Mouse (Mus musculus) lung, postnatal 4 days (tissue): ENCODE measurements around the gene Rad51d.

Experiments
- DNase-seq, 2 experiments: peaks; one replicate each; pipeline ENCODE4 v3.0.0; 2021

Gene Rad51d

DNA sequence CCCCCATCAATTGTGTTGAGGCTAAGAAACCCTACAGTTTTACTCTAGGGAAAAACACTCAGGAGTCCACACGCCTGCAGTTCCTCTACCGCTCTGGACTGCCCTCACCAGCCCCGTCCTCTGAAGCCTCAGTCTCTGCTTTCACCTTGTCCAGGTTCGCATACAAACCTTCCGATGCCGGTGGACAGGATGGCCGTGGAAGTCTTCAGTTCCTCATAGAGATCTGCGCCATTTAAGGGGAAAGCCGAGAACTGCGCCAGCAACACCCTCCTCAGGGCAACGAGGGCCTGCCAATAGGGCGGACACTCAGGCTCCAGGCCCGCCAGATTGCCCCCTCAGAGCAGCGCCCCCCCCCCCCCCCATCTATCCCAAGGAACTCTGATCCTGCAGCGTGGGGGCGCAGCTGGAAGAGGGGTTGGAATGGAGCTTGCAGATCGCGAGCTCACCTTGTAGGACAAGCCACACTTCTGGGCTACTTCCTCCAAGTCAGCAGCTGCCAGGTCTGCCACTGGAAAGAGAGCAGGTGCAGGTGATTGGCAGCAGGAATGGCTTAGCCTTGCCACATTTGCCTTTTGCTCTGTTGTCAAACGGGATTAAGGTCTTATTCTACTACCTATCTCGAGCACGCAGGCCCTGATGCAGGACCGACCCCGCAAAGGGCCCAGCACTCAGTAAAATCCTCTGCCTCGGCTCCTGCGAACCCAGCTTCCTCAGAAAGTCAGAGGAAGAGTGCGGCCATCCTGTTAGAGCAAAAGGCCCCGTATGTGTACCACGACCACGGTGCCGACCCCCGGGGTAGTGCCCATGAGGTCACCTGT is 681 bp downstream of the Rad51d start:
- no peak for DNase-seq

DNA sequence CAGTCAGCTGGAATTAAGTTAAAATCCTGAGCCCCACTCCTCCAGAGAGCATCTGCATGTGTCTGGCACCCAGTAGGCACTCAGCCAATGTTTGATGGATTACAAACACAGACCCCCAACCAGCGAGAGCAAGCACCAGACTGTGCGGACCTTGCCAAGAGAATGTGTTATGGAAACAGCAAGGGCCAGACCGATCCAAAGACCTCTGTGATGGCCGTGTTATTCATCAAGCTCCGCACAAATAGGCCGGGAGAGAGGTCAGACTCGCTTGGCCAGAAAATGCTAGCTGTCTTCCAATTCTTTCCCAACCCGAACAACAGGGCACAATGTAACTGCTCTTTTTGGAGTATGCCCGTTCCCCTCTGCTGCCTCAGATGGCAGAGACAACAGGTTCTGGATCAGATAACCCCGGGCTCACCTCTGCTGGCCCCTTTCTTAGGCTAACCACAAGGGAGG is 1.9 kb downstream of the Rad51d start:
- DNase-seq = peak; percentile 18 to 56

DNA sequence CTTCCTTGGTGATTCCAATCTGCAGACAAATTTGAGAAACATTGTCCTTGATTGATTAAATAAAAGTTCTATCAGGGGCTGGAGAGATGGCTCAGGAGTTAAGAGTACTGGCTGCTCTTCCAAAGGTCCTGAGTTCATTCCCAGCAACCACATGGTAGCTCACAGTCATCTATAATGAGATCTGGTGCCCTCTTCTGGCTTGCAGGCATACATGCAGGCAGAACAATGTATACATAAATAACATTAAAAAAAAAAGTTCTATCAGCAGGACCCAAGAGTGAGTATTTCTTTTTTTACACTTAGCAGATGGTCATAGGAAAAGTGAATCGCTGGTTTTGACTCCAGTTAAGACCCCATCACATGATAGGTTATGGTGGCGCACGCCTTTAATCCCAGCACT is 3.9 kb downstream of the Rad51d start:
- no peak for DNase-seq

DNA sequence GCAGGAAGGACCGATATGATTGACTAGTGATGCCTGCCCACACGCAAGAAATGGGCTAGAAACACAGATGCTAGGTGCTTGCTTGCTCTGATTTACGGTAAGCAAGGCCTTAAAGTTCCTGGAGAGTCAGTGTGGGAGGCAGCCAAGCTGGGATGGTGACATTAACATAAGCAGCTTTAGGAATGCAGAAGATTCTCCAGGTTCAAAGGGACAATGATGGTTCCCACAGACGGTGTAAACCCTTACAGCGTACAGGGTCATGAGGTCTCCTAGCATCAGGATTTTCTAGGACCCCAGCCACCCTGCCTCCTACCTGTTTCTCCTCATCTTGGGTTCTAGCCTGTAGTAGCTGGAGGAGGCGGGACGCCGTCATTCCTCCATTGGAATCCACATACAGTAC is 7.2 kb downstream of the Rad51d start:
- no peak for DNase-seq

DNA sequence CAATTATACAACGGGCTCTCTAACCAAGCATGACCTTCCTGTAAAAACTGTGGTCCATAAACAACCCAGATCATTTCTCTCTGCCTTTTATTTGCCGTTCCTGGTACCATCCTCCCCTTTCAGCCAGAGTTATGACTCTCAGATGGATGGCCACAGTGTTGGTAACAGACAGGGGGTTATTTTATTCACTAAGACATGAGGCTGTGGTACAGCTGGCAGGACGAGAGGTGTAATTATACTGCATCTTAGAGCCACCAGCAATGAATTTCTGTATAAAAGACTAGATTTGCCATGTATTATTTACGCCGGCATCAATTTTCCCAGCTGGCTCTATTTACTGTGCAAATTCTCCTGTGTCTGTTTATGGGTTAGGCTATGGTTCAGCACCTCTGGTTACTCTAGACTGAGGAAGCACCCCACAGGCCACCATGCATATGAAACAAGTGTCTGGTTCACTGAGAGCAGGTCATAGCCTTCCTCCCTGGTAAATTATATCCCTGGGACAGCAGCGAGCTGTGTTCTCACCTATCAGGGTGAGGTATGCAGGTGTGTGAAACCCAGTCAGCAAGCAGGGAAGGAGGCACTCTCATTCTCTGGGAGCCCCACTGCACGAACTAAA is 12.6 kb downstream of the Rad51d start:
- no peak for DNase-seq

DNA sequence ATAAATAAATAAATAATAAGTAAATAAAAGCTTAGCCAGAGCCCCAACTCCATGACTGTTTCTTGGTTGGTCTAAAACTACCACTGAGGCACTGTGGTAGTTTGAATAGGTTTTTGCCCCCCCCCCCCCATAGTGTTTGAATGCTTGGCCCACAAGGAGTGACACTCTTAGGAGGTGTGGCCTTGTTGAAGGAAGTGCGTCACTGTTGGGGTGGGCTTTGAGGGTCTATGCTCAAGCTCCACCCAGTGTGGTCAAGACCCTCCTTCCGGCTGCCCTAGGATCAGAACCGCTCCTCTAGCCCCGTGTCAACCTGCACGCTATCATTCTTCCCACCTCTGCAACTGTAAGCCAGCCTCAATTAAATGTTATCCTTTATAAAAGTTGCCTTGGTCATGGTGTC is 14.8 kb downstream of the Rad51d start:
- DNase-seq = no peak

DNA sequence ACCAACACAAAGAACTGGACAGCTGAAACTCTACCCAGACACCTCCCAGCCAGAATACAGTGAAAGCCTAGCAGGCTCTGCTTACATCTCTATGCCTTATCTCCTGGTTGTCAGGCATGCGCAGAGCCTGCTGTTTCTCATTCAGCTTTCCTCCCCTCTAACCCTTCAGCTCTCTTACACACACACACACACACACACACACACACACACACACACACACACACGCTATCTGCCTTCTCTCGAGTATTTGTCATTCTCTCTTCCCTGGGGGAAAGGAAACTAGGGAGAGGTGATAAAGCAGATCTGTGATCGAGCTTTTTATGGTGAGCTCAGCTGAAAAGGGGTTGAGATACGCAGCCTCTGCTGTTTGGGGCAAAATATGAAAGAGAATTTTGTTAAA is 15.5 kb downstream of the Rad51d start:
- DNase-seq = no peak

DNA sequence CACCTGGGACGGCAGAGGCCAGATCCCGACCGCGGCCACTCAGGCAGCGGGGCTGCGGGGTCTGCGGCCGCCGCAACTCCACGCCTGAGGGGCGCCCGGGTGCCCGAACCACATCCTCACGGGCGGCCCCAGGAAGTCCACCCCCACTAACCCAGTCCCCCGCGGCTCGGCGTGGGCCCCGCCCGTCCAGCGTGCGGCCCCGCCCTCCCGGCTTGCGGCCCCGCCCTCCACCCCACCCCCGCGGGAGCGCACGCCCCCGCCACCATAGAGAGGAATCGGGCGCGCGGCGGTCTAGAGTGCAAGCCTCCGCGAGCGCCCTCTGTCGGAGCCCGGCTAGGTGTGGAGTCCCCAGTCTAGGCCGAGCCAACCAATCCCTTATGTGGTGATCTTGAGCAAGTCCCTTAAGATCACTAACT is 19.4 kb downstream of the Rad51d start, which contains the start of gene Rffl:
Rffl (minus strand) TSS at position 180 of the 416 bp plus-strand sequence.
- DNase-seq = peak; percentile 94 to 95

DNA sequence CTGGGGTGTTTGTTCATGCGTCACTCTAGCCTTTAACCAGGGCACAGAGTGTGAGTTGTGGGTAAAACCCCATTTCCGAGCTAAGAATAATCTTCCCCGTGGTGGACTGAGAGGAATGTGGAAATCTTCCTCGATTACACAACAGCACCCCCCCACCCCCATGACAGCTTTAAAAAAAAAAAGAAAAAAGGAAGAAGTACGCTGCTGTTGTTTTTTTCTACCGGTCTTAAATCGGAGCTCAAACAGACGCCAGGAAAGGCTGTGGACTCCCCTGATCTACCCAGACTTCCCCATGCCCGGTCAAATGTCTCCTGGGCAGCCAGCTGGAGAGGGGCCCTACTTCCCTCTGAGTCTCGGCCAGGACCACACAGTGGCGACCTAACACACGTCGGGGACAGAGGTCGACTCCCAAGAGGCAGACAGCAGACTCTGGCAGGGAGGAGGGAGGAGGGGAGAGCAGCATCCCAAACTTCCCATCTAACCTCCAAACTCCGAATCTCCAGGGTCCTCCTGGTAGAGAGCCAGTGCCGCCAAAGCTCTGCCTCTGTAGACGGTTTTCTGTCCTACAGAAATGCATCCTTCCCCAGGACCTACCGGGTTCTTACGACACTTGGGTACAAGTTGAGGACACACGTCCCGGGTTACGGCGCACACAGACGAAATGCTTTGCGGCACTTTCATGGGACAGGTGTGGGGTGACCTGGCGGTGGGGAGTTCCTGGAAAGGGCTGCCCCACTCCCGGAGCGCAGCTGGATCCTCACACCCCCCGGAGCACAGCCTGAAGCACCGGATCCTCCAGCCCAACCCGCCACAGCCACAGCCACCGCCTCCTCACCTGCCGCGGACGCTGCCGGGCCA is 20.0 kb downstream of the Rad51d start:
- DNase-seq = peak; percentile 70 to 81

DNA sequence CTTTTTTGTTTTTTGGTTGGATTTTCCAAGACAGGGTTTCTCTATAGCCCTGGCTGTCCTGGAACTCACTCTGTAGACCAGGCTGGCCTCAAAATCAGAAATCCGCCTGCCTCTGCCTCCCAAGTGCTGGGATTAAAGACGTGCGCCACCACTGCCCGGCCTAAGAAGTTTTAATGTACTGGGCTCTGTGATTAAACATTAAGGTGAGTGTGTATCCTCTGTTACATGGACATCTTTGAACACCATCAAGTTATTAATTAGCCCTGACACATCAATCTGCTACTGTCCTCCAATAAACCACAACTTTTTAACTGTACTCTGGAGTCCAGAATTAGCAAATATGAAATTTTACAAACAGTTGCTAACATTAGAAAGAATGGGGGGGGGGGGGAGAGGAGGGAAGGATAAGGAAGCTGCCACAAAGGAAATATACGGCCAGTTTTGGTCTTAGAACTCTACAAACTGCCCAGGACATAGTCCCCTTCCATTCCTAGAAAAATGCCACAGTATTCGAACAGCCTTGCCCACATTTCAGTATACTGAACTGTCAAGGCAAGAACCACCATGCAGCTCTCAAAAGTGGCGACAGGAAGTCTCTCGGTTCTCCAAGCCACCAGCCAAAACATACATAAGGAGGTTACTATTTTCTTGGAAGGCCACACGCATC is 20.8 kb downstream of the Rad51d start:
- no peak for DNase-seq

DNA sequence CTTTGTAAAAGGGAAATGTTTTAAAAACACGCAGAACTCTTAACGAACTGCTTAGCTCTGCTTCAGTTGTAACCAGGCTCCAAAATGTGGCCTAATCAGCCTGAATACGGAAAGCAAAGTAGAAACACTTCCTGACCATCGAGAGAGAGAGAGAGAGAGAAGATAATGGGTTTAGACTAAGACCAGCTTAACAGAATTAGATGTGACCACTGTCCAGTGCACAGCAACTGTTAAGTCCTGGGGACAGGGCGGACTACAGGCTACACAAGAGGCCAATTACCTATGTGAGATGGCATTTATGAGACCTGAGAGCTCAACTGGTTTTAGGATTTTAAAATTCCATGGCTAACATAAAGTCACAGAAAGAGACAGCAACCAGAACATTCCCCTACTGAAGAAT is 22.5 kb downstream of the Rad51d start:
- no peak for DNase-seq

DNA sequence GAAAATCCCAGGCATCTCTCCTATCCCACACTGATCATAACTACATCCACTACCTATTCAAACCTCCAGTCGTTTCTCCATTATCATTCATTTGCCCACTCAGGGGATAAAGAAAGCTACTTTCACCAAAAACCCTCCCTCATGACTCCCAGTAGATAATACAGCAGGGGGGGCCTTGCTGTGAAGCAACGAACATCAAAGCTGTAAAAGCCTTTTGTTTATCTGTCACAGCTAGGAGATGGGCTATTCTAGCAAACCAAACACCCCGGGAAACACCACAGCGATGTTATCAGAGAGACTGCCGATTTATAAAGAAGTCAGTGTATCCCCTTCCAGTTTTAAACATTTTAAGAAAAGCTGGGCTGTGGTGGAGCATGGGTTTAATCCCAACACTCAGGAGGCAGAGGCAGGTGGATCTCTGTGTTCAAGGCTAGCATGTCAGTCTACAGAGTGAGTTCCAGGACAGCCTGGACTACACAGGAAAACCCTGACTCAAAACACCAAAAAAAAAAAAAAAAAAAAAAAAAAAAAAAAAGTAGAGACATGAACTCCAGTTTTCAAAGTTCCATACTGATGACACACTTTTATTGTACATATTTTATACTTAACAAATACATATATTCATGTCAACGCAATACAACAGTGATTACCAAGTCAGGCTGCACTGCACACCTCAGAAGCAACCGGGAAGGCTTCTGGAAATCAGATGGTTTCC is 23.4 kb downstream of the Rad51d start:
- no peak for DNase-seq

DNA sequence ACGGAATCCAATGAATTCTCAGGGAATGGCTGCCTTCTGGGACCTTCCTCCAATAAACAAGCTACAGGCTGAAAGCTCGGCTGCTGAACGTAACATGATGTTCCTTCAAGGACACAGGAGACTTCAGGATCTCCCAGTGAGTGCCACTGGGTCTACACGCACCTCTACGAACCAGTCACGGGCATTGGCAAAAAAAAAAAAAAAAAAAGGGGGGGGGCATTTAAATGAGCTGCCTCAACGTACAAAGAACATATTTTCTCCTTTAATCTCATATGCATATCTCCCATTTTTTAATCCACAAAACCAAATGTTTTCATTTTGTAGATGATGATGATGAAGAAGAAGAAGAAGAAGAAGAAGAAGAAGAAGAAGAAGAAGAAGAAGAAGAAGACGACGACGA is 24.5 kb downstream of the Rad51d start:
- no peak for DNase-seq

DNA sequence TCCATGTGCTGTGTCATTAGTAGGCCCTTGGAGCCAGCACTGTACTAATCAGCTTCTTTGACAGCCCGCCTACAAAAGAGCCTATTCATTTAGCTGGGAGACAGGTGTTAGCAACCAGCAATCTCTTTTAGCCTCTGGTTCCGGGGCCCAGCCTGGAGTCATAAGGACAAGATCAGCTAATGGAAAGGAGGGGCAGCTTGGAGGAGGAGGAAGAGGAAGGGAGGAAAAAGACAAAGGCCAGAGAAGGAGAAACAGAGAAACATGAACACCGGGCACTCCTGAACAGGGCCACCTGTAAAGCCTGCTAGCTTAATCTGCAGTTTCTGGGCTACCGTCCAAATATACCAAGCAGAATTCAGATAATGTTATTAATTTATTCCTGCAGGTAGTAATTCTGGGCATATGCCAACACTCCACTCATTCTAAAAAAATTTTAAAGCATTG is 26.9 kb downstream of the Rad51d start:
- no peak for DNase-seq

DNA sequence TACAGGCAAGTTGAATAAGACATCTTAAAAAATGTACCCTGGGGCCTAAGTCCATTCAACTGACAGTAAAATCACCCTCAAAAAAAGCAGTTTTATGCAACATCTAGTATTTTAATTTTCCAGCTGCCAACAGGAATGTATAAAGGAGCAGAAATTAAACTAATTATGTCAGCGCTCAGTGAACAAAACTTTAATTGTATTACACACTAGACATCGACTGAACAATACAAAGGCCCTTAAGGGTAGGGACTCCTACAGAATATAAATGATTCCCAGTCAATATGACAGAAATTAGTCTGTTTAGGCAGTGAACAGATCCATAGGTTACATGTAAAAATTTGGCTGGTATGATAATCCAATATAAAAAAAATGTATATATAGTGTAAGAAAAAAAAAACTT is 27.4 kb downstream of the Rad51d start:
- DNase-seq = no peak

DNA sequence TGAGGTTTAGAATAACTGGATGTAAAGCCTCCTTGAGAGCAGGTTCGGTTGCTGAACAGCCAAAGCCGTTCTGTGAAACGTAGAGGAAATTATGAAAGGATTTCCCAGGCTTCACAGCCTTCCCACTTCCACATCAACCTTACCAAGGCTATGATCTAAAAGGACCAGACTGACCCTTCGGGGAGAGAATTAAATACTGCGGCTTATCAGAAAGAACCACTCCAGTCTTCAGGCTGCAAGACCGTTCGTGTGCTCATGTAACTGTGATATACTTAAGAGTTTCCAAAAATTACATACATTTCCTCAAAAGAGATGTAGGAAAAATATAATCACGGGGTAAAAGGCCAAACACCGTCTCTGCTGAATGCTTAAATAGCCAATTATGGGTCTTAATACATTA is 27.8 kb downstream of the Rad51d start:
- no peak for DNase-seq

DNA sequence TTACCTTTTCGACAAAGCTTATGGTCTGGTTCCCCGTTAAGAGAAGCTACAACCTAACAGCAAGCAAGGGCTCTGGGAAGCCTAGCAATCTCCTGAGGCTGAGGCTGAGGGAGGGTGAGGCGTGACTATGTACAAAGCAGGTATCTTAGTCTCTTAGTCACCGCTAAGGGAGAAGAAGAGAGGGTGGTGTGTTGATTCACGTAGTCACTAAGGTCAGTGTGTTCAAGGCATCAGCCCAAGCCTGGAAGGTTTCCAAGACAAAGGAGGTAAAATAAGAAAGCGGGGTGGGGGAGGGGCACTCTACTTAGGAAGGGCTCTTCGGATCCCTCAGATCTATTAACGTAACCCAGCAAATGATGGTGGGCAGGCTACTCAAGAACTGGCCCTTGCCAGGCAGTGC is 28.9 kb downstream of the Rad51d start:
- DNase-seq = no peak

DNA sequence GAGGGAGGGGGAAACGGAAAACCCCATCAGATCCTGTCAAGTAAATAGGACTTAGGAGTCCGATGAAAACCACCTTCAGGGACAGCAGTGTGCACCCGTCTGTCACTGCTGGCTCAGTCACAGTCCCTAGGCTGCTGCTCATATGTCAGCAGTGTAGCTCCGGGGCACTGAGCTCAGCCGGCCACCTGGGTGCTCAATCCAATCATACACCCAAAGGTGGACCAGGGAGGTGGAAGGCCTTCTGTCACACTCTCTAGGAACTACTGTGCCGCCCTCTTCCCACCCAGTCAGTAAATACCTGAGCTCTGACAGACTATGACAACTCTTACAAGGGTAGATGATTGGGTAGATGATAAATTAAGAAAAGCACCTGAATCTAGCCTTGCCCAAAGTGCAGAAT is 29.7 kb downstream of the Rad51d start:
- no peak for DNase-seq

DNA sequence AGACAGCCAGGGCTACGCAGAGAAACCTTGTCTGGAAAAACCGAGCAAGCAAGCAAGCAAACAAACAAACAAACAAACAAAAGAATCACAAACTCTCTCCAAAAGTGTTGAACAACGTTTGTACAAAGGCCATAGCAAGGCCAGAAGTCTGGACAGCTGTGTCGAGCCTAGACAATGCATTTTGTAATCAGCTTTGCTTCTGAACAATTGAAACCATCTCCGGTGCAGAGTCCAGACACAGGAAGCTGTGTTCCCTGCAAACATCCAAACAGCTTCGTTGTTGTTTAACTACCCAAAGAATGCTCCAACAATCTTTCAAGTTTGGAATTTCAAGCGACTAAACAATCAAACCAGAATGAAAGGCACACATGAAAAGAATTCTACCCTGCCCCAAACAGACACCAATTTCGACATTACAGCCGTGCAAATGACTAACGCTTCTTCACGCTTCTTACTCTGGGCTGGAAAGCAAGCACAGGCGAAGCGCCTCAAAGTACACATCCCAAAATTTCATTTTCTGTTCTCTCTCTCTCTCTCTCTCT is 33.0 kb downstream of the Rad51d start:
- no peak for DNase-seq

DNA sequence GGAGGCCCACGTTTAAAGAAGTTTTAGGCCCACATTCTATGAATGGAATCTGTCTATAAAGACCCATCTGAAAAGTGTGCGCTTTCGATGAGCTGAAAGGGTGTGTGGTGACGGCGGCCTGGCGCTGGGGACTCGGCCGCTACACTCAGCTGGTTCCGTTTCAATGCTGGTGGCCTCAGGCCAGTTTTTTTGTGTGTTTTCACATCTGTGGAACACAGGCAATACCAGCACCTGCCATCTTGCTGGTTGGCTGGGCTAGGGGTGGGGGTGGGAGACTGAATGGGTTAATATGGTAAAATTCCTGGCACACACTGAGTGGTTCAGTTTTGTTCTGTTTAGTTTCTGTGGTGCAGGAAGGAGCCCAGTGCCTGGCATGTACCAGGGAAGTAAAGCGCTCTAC is 34.4 kb downstream of the Rad51d start:
- no peak for DNase-seq

DNA sequence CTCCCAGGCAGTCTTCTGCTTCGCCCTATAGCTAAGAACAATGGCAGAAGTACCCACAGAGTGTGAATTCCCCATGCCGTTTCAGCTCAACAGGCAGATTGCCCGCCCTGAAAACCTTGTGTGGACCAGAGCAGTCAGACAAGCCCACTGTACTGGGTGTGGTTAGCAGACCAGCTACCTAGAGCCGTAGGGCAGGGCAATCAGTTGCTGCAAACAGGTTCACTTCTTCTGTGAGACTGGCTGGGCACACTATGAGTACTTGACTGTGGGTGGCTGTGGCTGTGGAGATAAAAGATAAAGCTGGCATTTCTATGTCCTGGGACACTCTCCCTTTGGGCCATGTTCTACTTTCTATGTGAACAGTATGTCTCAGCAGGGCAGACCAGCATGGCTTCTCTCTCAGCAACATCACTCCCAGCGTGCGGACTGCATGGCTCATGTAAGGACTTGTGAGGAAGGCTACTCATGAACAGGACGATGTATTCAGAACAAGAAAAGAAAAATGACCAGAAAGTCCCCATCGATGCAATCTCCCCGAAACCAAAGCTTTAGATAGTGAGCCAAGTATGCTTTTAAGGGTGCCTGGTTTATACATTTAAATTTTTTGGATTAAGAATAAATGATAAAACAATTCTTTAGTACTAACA is 35.0 kb downstream of the Rad51d start:
- no peak for DNase-seq
